Mouse (Mus musculus): ENCODE measurements around the gene Ttll6. TPM values are rescaled to one million over a fixed set of nuclear protein-coding genes. Genes with fewer than 3 reads are reported as not detected.

The Ttll6 gene
- polyA plus RNA-seq, 1 experiment from 2014 or later, result 0.36 TPM

Other genes with a start within 250 kb of the Ttll6 start
- gene B4galnt2, start 218.9 kb upstream of the Ttll6 start, polyA plus RNA-seq (2015; fragmentation: Nextera tagmentation; extraction: Ambion mirVana), result 0.09 TPM in 1 of 2 replicates, not detected in the other
- 6.1 and 11.3 TPM in 2 replicates for gene Igf2bp1, start 127.8 kb upstream of the Ttll6 start, polyA plus RNA-seq (2015; fragmentation: Nextera tagmentation; extraction: Ambion mirVana)
- not detected in 2 replicates for gene Gip, start 109.2 kb upstream of the Ttll6 start, polyA plus RNA-seq (2015; fragmentation: Nextera tagmentation; extraction: Ambion mirVana)
- 120 and 132 TPM in 2 replicates for gene Snf8, start 98.9 kb upstream of the Ttll6 start, polyA plus RNA-seq (2015; fragmentation: Nextera tagmentation; extraction: Ambion mirVana)
- gene Ube2z, start 68.4 kb upstream of the Ttll6 start, polyA plus RNA-seq (2015; fragmentation: Nextera tagmentation; extraction: Ambion mirVana), result 37.5 and 38.4 TPM in 2 replicates
- 787 and 865 TPM in 2 replicates for gene Atp5g1, start 58.1 kb upstream of the Ttll6 start, polyA plus RNA-seq (2015; fragmentation: Nextera tagmentation; extraction: Ambion mirVana)
- not detected in 2 replicates for gene Calcoco2, start 21.8 kb upstream of the Ttll6 start, polyA plus RNA-seq (2015; fragmentation: Nextera tagmentation; extraction: Ambion mirVana)
- not detected in 2 replicates for gene Hoxb13, start 60.5 kb downstream of the Ttll6 start, polyA plus RNA-seq (2015; fragmentation: Nextera tagmentation; extraction: Ambion mirVana)
- 1.4 and 5.2 TPM in 2 replicates for gene Hoxb9, start 137.7 kb downstream of the Ttll6 start, polyA plus RNA-seq (2015; fragmentation: Nextera tagmentation; extraction: Ambion mirVana)
- gene Hoxb8, start 148.1 kb downstream of the Ttll6 start, polyA plus RNA-seq (2015; fragmentation: Nextera tagmentation; extraction: Ambion mirVana), result 15.1 and 15.9 TPM in 2 replicates
- 29.3 and 33.1 TPM in 2 replicates for gene Hoxb7, start 152.8 kb downstream of the Ttll6 start, polyA plus RNA-seq (2015; fragmentation: Nextera tagmentation; extraction: Ambion mirVana)
- gene Hoxb6, start 158.7 kb downstream of the Ttll6 start, polyA plus RNA-seq (2015; fragmentation: Nextera tagmentation; extraction: Ambion mirVana), result 49.9 and 53.3 TPM in 2 replicates
- gene Hoxb5, start 169.6 kb downstream of the Ttll6 start, polyA plus RNA-seq (2015; fragmentation: Nextera tagmentation; extraction: Ambion mirVana), result 120 and 133 TPM in 2 replicates
- 2.5 and 3.3 TPM in 2 replicates for gene Hoxb4, start 184.5 kb downstream of the Ttll6 start, polyA plus RNA-seq (2015; fragmentation: Nextera tagmentation; extraction: Ambion mirVana)
- gene Hoxb3, start 189.5 kb downstream of the Ttll6 start, polyA plus RNA-seq (2015; fragmentation: Nextera tagmentation; extraction: Ambion mirVana), result 4.8 and 5.6 TPM in 2 replicates
- gene Hoxb2, start 216.7 kb downstream of the Ttll6 start, polyA plus RNA-seq (2015; fragmentation: Nextera tagmentation; extraction: Ambion mirVana), result 20.0 and 20.8 TPM in 2 replicates
- gene Hoxb1, start 232.0 kb downstream of the Ttll6 start, polyA plus RNA-seq (2015; fragmentation: Nextera tagmentation; extraction: Ambion mirVana), result 0.21 and 0.35 TPM in 2 replicates

Measured in hindbrain, embryonic 16.5 days (tissue).